In the genomic region with DNA sequence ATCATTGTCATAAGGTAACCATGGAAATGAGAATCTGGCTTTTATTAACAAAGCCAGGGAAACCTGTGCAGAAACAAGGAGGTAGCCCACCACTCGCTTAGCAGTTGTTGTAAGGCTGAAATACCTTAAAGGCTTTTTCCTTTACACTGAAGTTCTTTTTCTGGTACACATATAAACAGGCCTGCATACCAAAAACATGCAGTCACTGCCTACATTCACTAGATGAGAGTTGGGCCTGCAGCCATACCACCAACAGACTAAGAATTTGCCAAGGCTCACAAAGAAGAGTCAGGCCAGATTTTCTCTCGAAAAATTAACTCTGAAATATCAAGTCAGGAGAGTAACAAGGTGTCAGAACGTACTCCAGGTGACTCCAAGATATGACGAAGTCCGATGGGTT, we compare ENCODE assay signal across 19 mouse cellular contexts.
DNase-seq lines count a peak whose midpoint lies in the region; ATAC-seq and TF ChIP-seq lines count a peak whose summit lies in the region.
"Had no signal": no experiment of that assay in that cellular context is flagged by ENCODE, and none has a peak within 500 bp of the region (broad histone marks: within the 10 kb centered on the region; RNA-seq: fewer than 3 reads in every experiment).

No protein-coding gene starts in this region.

- ATAC-seq in lung, embryonic 14.5 days (ENCODE audit: insufficient read depth), result no peak
- ATAC-seq in limb, embryonic 13.5 days (ENCODE audit: low FRiP score, low read depth), result peak; percentile 72; the same call in 1 of the 2 replicates
- no peak for ATAC-seq in hindbrain, embryonic 11.5 days (ENCODE audit: low FRiP score)
- ATAC-seq in intestine, embryonic 15.5 days, result no peak

- DNase-seq in cerebellum, postnatal 10 days, result peak; percentile 11 to 32
- no peak for DNase-seq in cerebellum, adult 18-20 months
- peak; percentile 40 for DNase-seq in lung, embryonic 14.5 days
- DNase-seq in lung, adult 2 months, result no peak
- DNase-seq in hindbrain, embryonic 11.5 days (ENCODE audit: low spot score), result no peak
- no peak for DNase-seq in cerebellum, postnatal 25 days
- DNase-seq: adrenal gland, postnatal 14 days; cerebellum, adult 8-10 months; gastrocnemius, postnatal 14 days; kidney, adult 18-20 months; kidney, postnatal 25 days; right cerebral cortex, adult 18-20 months; spleen, adult 18-20 months; thymus, adult 18-20 months had no signal

- H3K36me3 ChIP-seq in lung, embryonic 14.5 days (ENCODE audit: insufficient read depth), result no peaks in the 10 kb centered on the region
- H3K36me3 ChIP-seq in limb, embryonic 13.5 days, result no peaks in the 10 kb centered on the region
- H3K36me3 ChIP-seq in hindbrain, embryonic 11.5 days (ENCODE audit: control insufficient read depth, insufficient read depth, low read length), result no peaks in the 10 kb centered on the region
- no peaks in the 10 kb centered on the region for H3K36me3 ChIP-seq in intestine, embryonic 15.5 days

- H3K4me2 ChIP-seq in lung, embryonic 14.5 days, result no peak overlapping the region
- no peak overlapping the region for H3K4me2 ChIP-seq in limb, embryonic 13.5 days (replicated peaks)
- H3K4me2 ChIP-seq in hindbrain, embryonic 11.5 days (replicated peaks; ENCODE audit: low read depth, low read length), result no peak overlapping the region
- H3K4me2 ChIP-seq in intestine, embryonic 15.5 days (replicated peaks), result no peak overlapping the region
- H3K4me2 ChIP-seq: hindbrain, embryonic 14.5 days had no signal

- H3K4me3 ChIP-seq in lung, embryonic 14.5 days (ENCODE audit: low read depth, low read length), result no peak overlapping the region
- no peak overlapping the region for H3K4me3 ChIP-seq in lung, adult 2 months (replicated peaks; ENCODE audit: extremely low read depth, low read depth, low read length)
- no peak overlapping the region for H3K4me3 ChIP-seq in limb, embryonic 13.5 days
- H3K4me3 ChIP-seq in hindbrain, embryonic 11.5 days (ENCODE audit: low read depth, low read length), result no peak overlapping the region
- H3K4me3 ChIP-seq in intestine, embryonic 15.5 days (replicated peaks), result no peak overlapping the region
- H3K4me3 ChIP-seq: megakaryocyte, embryonic 14.5 days had no signal

- H3K9me3 ChIP-seq in lung, embryonic 14.5 days (ENCODE audit: low read depth, low read length), result no peaks in the 10 kb centered on the region
- no peaks in the 10 kb centered on the region for H3K9me3 ChIP-seq in limb, embryonic 13.5 days
- no peaks in the 10 kb centered on the region for H3K9me3 ChIP-seq in hindbrain, embryonic 11.5 days (ENCODE audit: control insufficient read depth, low read length)
- no peaks in the 10 kb centered on the region for H3K9me3 ChIP-seq in intestine, embryonic 15.5 days
- H3K9me3 ChIP-seq: megakaryocyte, embryonic 14.5 days had no signal

- no peak for TF ChIP-seq POLR2A in lung, adult 2 months (IDR thresholded peaks at IDR 0.05; ENCODE audit: borderline replicate concordance, extremely low read depth, low read depth, low read length)

- no peaks in the 10 kb centered on the region for H3K4me1 ChIP-seq in lung, embryonic 14.5 days (ENCODE audit: insufficient read depth)
- no peaks in the 10 kb centered on the region for H3K4me1 ChIP-seq in lung, adult 2 months (ENCODE audit: control insufficient read depth, insufficient read depth, low read length)
- peaks cover 17% of the 10 kb centered on the region for H3K4me1 ChIP-seq in limb, embryonic 13.5 days
- H3K4me1 ChIP-seq in hindbrain, embryonic 11.5 days (replicated peaks; ENCODE audit: control insufficient read depth, insufficient read depth, low read length), result no peaks in the 10 kb centered on the region
- H3K4me1 ChIP-seq in intestine, embryonic 15.5 days (replicated peaks), result 0 out of 2 replicates have a peak, but pooled peaks cover 2% of the 10 kb centered on the region
- H3K4me1 ChIP-seq: megakaryocyte, embryonic 14.5 days had no signal

- H3K9ac ChIP-seq in lung, embryonic 14.5 days, result no peak overlapping the region
- no peak overlapping the region for H3K9ac ChIP-seq in limb, embryonic 13.5 days
- no peak overlapping the region for H3K9ac ChIP-seq in hindbrain, embryonic 11.5 days (ENCODE audit: low read depth, low read length)
- no peak overlapping the region for H3K9ac ChIP-seq in intestine, embryonic 15.5 days
- H3K9ac ChIP-seq: hindbrain, embryonic 14.5 days had no signal

- TF ChIP-seq CTCF in lung, embryonic 14.5 days (IDR thresholded peaks at IDR 0.05; ENCODE audit: low read depth), result no peak
- TF ChIP-seq CTCF in lung, adult 2 months (IDR thresholded peaks at IDR 0.05; ENCODE audit: insufficient read depth, low read length), result no peak

- 69% methylated on average over 5 of the region's 5 CpGs for WGBS in lung, embryonic 14.5 days
- WGBS in lung, adult 2 months, result 72% methylated on average over 5 of the region's 5 CpGs
- 46% methylated on average over 5 of the region's 5 CpGs for WGBS in limb, embryonic 13.5 days
- WGBS in hindbrain, embryonic 11.5 days, result 84% methylated on average over 5 of the region's 5 CpGs
- 71% methylated on average over 5 of the region's 5 CpGs for WGBS in intestine, embryonic 15.5 days

- no peak overlapping the region for H3K27ac ChIP-seq in lung, embryonic 14.5 days (ENCODE audit: low read depth)
- no peak overlapping the region; the same call in 1 of the 2 replicates for H3K27ac ChIP-seq in limb, embryonic 13.5 days
- no peak overlapping the region for H3K27ac ChIP-seq in hindbrain, embryonic 11.5 days (ENCODE audit: low read depth, low read length)
- H3K27ac ChIP-seq in intestine, embryonic 15.5 days, result no peak overlapping the region
- H3K27ac ChIP-seq: hindbrain, embryonic 14.5 days had no signal

- no peaks in the 10 kb centered on the region for H3K27me3 ChIP-seq in lung, embryonic 14.5 days (ENCODE audit: insufficient read depth, low read length)
- H3K27me3 ChIP-seq in limb, embryonic 13.5 days, result no peaks in the 10 kb centered on the region
- H3K27me3 ChIP-seq in hindbrain, embryonic 11.5 days (ENCODE audit: control insufficient read depth, insufficient read depth, low read length), result no peaks in the 10 kb centered on the region
- no peaks in the 10 kb centered on the region for H3K27me3 ChIP-seq in intestine, embryonic 15.5 days (replicated peaks)
- H3K27me3 ChIP-seq: CH12.LX; megakaryocyte, embryonic 14.5 days had no signal

Comparison
In these comparisons a context has a peak if more than half of its experiments do, and no peak if none do; other contexts are left out.
1. DNase-seq: peak in cerebellum, postnatal 10 days (2 of 2) and lung, embryonic 14.5 days (single experiment); none in cerebellum, adult 18-20 months (0 of 2), lung, adult 2 months (single experiment), hindbrain, embryonic 11.5 days (single experiment) and cerebellum, postnatal 25 days (0 of 2).